Mouse (Mus musculus) left cerebral cortex, adult 2 months (tissue): Measurements from ENCODE around the gene Vax2. TPM values are rescaled to one million over a fixed set of nuclear protein-coding genes. Genes with fewer than 3 reads are reported as not detected.

ENCODE experiments used
- DNase-seq, 2 experiments: peaks; one replicate each; pipeline ENCODE4 v3.0.0; 2021 to 2022; ENCODE audit warnings: low spot score in 2 of 2, mixed read lengths in 1 of 2; ENCODE audit errors: extremely low spot score in 1 of 2
- H3K27ac ChIP-seq: fragments of 200-600 bp; 2 replicates; pipeline ENCODE4 v1.8.1; 2022
- H3K4me3 ChIP-seq: fragments of 200-600 bp; 2 replicates; pipeline ENCODE4 v1.8.1; 2022
- CTCF ChIP-seq: fragments of 200-600 bp; IDR thresholded peaks from 2 replicates; pipeline ENCODE4 v1.8.1; 2022; ENCODE audit warnings: antibody characterized with exemption, mild to moderate bottlenecking, moderate library complexity
- intact Hi-C: fragments of 180-260 bp; cut with DNase I; formaldehyde crosslinking; loops from one replicate; pipeline ENCODE4 v1.15.1; 2025
- total RNA-seq, 2 experiments: library from RNA; stranded (reverse); gene quantifications; 2 replicates each; pipeline ENCODE4 v1.2.3; 2021

Gene Vax2
- total RNA-seq, 2 experiments from 2014 or later: not detected

- TF ChIP-seq CTCF: no peak
- intact Hi-C loops: no loop called here
- no peak overlapping the region for H3K27ac ChIP-seq
- DNase-seq: no peak
- no peak overlapping the region for H3K4me3 ChIP-seq
These were observed 10.1 kb upstream of the Vax2 start for GRCm38 (mm10) chr6:83701001-83701400.

DNA sequence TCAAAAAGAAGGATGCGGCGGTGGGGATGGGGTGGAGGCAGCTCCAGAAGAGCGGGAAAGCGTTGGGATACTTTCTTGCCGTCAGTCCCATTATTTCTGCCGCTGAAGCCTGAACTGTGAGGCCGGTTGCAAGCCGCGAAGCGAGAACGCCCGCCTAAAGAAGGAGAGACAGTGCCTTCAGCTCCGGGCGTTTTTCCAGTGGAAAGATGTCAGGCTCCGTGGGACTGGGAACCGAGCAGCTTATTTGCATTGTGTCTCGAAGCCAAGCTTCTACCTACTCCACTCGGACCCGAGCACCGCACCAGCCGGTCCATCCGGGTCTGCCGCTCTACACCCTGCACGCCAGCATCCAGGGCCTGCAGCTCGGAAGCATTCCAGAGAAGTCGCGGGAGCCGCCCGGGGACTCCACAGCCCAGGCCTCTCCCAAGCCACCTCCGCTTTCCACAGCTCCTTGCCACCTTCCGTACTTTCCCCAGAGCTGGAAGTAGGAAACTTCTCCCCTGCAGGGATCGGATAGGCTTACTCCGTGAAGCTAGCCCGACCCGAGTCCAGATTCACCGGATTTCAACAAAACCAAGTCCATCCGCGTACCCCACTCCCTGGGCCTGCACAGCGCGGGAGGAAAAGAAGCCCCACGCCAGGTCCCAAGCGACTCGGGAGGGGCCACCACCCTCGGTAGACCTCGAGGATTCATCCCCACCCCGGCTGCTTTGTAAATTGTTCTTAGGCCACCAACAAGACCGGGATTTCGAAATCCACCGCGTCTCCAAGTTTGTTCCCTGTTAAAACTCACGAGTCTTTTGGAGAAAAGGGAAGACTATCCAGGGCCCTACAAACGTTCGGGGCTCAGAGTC is 8.7 kb upstream of the Vax2 start:
- DNase-seq: no peak
- Histone ChIP-seq H3K4me3 (no peak overlapping the region), H3K27ac (no peak overlapping the region)
- no peak for TF ChIP-seq CTCF
- intact Hi-C loops: no loop called here

- DNase-seq: no peak
- H3K4me3 ChIP-seq: no peak overlapping the region
- intact Hi-C loops: no loop called here
These were observed 7.9 kb upstream of the Vax2 start for GRCm38 (mm10) chr6:83703000-83703721.

GRCm38 (mm10) chr6:83703722-83704078 is 7.4 kb upstream of the Vax2 start:
- no peak for TF ChIP-seq CTCF
- no peak for DNase-seq
- intact Hi-C loops: no loop called here
- no peak overlapping the region for H3K4me3 ChIP-seq
- no peak overlapping the region for H3K27ac ChIP-seq

More at GRCm38 (mm10) chr6:83703000-83703721, 7.9 kb upstream of the Vax2 start:
- H3K27ac ChIP-seq: no peak overlapping the region
- no peak for TF ChIP-seq CTCF

- no peak overlapping the region for H3K27ac ChIP-seq
- H3K4me3 ChIP-seq: no peak overlapping the region
- intact Hi-C loops: no loop called here
- DNase-seq: no peak
- TF ChIP-seq CTCF: no peak
These were observed 6.8 kb upstream of the Vax2 start for GRCm38 (mm10) chr6:83704294-83704693.

GRCm38 (mm10) chr6:83704701-83705100 is 6.4 kb upstream of the Vax2 start:
- Histone ChIP-seq H3K4me3 (no peak overlapping the region), H3K27ac (no peak overlapping the region)
- intact Hi-C loops: no loop called here
- no peak for DNase-seq
- no peak for TF ChIP-seq CTCF

GRCm38 (mm10) chr6:83707738-83708510 is 3.1 kb upstream of the Vax2 start:
- H3K27ac ChIP-seq: no peak overlapping the region
- H3K4me3 ChIP-seq: no peak overlapping the region
- no peak for DNase-seq
- intact Hi-C loops: loop anchor here (1.0 kb wide), 1 partner anchor 16 kb away; no protein-coding TSS in a partner anchor
- TF ChIP-seq CTCF: no peak

DNA sequence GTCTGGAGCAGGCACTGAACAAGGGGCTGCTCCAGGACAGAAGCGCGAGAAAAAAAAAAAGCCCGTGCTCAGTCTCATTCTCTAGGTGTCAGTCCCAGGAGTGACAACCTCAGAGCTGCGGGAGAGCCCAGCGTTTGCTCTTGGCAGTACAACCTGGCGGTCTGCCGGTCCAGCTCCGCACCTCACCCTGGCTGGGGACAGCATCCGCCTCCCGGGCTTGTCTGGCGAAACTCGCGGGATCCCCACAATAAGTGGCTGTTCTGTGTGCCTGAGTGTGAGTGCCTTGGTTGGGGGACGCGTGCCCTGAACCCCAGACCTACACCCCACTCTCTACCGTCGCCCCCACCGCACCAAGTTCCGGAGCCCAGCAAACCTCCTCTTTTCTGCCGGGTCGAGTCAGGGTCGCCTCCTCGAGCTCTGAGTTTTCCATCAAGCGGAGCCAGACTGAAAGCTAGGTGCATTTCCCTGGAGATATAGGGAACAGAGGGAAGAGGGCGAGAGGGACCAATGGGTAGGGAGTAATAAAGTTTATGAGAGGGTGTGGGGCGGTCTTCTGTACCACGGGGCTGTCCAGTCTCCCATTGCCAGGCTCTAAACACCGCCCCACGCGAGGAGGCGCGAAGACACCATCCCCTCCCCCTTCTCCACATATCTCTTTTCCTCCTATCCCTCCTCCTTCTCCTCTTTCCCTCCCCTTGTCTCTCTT is 550 bp upstream of the Vax2 start:
- intact Hi-C loops: loop anchor here (10.0 kb wide), 1 partner anchor 636 kb away; the partner anchor contains the start of genes Pcgf1 and Tlx2
- TF ChIP-seq CTCF: no peak
- Histone ChIP-seq H3K4me3 (no peak overlapping the region), H3K27ac (no peak overlapping the region)
- no peak for DNase-seq

DNA sequence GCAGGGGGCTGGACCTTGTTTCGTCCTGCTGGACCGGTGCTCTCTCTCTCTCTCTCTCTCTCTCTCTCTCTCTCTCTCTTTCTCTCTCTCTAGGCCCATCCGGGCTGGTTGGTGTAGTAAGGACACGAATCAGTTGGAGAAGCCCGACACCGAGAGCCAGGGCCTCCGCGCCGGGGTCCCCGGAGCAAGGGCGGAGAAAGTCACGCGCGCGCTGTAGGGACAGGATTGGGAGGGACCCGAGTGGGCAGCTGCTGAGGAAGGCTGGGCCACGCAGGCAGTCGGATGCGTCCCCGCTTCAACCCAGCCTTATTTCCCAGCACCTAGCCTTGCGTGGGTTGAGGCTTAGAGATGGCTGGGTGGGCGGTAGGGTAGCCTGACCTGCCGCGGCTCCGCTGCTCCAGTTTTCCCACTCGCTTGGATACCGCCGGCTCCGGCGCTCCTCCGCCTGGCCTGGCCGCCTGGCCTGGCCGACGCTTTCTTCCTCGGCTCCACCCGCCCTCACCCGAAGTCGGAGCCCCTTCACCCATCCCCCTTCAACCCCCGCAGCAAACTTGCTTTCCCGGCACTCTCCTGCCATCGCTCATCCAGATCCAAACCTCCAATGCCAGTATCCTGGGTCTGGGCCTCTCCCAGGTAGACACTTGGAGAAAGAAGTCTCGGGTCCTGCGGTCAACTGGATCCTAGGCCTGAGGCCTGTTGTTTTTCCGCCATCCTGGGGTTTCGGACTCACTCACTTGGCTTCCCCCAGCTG is 836 bp downstream of the Vax2 start:
- intact Hi-C loops: loop anchor here (10.0 kb wide), 1 partner anchor 637 kb away; the partner anchor contains the start of genes Pcgf1 and Tlx2
- no peak for DNase-seq
- Histone ChIP-seq H3K4me3 (no peak overlapping the region), H3K27ac (no peak overlapping the region)
- TF ChIP-seq CTCF: no peak

GRCm38 (mm10) chr6:83713271-83714136 is 2.4 kb downstream of the Vax2 start:
- intact Hi-C loops: loop anchor here (1.0 to 10.0 kb wide), 2 partner anchors 13 to 639 kb away; partner anchors contain the start of genes Pcgf1 and Tlx2
- TF ChIP-seq CTCF: no peak
- H3K27ac ChIP-seq: no peak overlapping the region
- DNase-seq: no peak
- H3K4me3 ChIP-seq: no peak overlapping the region
